Mouse (Mus musculus) fibroblast of lung, adult 2 months (primary cell): ENCODE measurements around the gene Gm10591.
"Not testable (repeated sequence)": the region's sequence is repeated elsewhere in the genome, so short reads cannot be mapped to it uniquely, and the experiment has no call there.

Source experiments
- DNase-seq: peaks from one replicate; pipeline ENCODE4 v3.0.0-alpha.2; 2011; ENCODE audit warnings: low read depth

The Gm10591 gene

GRCm38 (mm10) chr4:42611895-42612294 lies at the start of gene Gm10591:
Gene Gm10591 (plus strand): TSS chr4:42612195.
- DNase-seq: not testable (repeated sequence)

GRCm38 (mm10) chr4:42629419-42629818 lies 17.4 kb downstream of the Gm10591 start, which contains the start of gene Gm2564:
Gene Gm2564 (plus strand): TSS chr4:42629719.
- DNase-seq: not testable (repeated sequence)

- DNase-seq: not testable (repeated sequence)
Measured at GRCm38 (mm10) chr4:42654951-42655350, 43.0 kb downstream of the Gm10591 start, which contains the start of gene Ccl27b. Gene Ccl27b (plus strand): TSS chr4:42655251.

DNA sequence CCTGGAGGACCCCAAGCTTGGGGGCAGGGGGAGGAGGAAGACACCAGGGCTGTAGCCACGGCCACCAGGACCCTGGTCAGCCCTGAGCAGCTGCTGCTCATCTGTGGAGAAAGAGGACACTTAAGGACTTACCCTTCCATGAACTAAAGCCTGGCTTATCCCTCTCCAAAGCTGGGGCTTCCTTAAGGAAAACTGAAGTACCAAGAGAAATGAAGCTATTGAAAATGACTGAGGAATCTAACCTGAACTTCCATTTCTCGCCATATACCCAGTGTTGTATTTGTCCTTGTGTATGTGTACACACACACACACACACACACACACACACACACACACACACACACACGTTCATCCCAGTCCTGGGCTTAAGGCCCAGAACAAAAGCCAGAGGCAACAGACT lies 49.8 kb downstream of the Gm10591 start, which contains the start of gene Il11ra2:
Gene Il11ra2 (minus strand): TSS at position 101 of the 400 bp plus-strand sequence.
- not testable (repeated sequence) for DNase-seq
